26 mouse cellular contexts compared by ENCODE assay signal in genomic region chr11:35468847-35469246, GRCm38 (mm10).
A peak's percentile ranks its signal among the peaks of the same experiment; 100 is the strongest.
DNase-seq lines count a peak whose midpoint lies in the region; ATAC-seq and TF ChIP-seq lines count a peak whose summit lies in the region.
"Had no signal": no experiment of that assay in that cellular context is flagged by ENCODE, and none has a peak within 500 bp of the region (broad histone marks: within the 10 kb centered on the region; RNA-seq: fewer than 3 reads in every experiment).

No protein-coding gene starts in this region.

- H3K4me3 ChIP-seq in hindbrain, embryonic 13.5 days = no peak overlapping the region
- no peak overlapping the region for H3K4me3 ChIP-seq in hindbrain, embryonic 16.5 days (ENCODE audit: low read length)
- no peak overlapping the region for H3K4me3 ChIP-seq in embryonic facial prominence, embryonic 10.5 days
- no peak overlapping the region for H3K4me3 ChIP-seq in hindbrain, postnatal 0 days (ENCODE audit: low read length)
- H3K4me3 ChIP-seq in left cerebral cortex, adult 2 months = no peak overlapping the region
- H3K4me3 ChIP-seq: embryonic facial prominence, embryonic 13.5 days; erythroblast, embryonic 14.5 days; forebrain, embryonic 12.5 days; forebrain, embryonic 15.5 days; heart, embryonic 12.5 days; heart, embryonic 15.5 days; hindbrain, embryonic 15.5 days had no signal

- no peaks in the 10 kb centered on the region for H3K36me3 ChIP-seq in hindbrain, embryonic 13.5 days
- H3K36me3 ChIP-seq in hindbrain, embryonic 16.5 days (ENCODE audit: control insufficient read depth, insufficient read depth, low read length) = no peaks in the 10 kb centered on the region
- H3K36me3 ChIP-seq in embryonic facial prominence, embryonic 10.5 days (replicated peaks) = no peaks in the 10 kb centered on the region
- no peaks in the 10 kb centered on the region for H3K36me3 ChIP-seq in hindbrain, postnatal 0 days (ENCODE audit: insufficient read depth, low read length)
- H3K36me3 ChIP-seq: embryonic facial prominence, embryonic 13.5 days; forebrain, embryonic 12.5 days; forebrain, embryonic 15.5 days; heart, embryonic 12.5 days; heart, embryonic 15.5 days; hindbrain, embryonic 15.5 days had no signal

- no peak overlapping the region for H3K4me2 ChIP-seq in hindbrain, embryonic 13.5 days
- no peak overlapping the region for H3K4me2 ChIP-seq in hindbrain, embryonic 16.5 days (ENCODE audit: low read length)
- H3K4me2 ChIP-seq in hindbrain, postnatal 0 days (ENCODE audit: low read depth, low read length) = no peak overlapping the region
- H3K4me2 ChIP-seq: embryonic facial prominence, embryonic 13.5 days; forebrain, embryonic 12.5 days; forebrain, embryonic 15.5 days; heart, embryonic 12.5 days; heart, embryonic 15.5 days; hindbrain, embryonic 15.5 days had no signal

- intact Hi-C loops in left cerebral cortex, adult 2 months (cut with DNase I) = no loop called here

- H3K4me1 ChIP-seq in hindbrain, embryonic 13.5 days (replicated peaks) = peaks cover 20% of the 10 kb centered on the region
- peaks cover 6% of the 10 kb centered on the region for H3K4me1 ChIP-seq in hindbrain, embryonic 16.5 days (ENCODE audit: control insufficient read depth, insufficient read depth, low read depth, low read length)
- peaks cover 42% of the 10 kb centered on the region for H3K4me1 ChIP-seq in embryonic facial prominence, embryonic 10.5 days
- no peaks in the 10 kb centered on the region for H3K4me1 ChIP-seq in hindbrain, postnatal 0 days (ENCODE audit: insufficient read depth, low read length)
- H3K4me1 ChIP-seq: forebrain, embryonic 15.5 days; heart, embryonic 15.5 days had no signal

- DNase-seq in cerebellum, postnatal 25 days = peak; percentile 20 to 40
- no peak for DNase-seq in embryonic facial prominence, embryonic 10.5 days (ENCODE audit: low spot score)
- peak; percentile 47 for DNase-seq in hindbrain, postnatal 0 days (ENCODE audit: low spot score)
- DNase-seq in layer of hippocampus, adult 9-11 months = no peak
- DNase-seq in left cerebral cortex, adult 2 months (ENCODE audit: extremely low spot score in 1 of 2, low spot score in 2 of 2) = no peak
- DNase-seq: adrenal gland, adult 2 months; adrenal gland, postnatal 14 days; cerebellum, adult 18-20 months; cerebellum, adult 9-11 months; gastrocnemius, postnatal 25 days; heart, adult 18-20 months; heart, postnatal 10 days; heart, postnatal 36 days had no signal

- no peaks in the 10 kb centered on the region for H3K9me3 ChIP-seq in hindbrain, embryonic 13.5 days
- no peaks in the 10 kb centered on the region for H3K9me3 ChIP-seq in hindbrain, embryonic 16.5 days (ENCODE audit: control insufficient read depth, low read length)
- H3K9me3 ChIP-seq in embryonic facial prominence, embryonic 10.5 days = no peaks in the 10 kb centered on the region
- no peaks in the 10 kb centered on the region for H3K9me3 ChIP-seq in hindbrain, postnatal 0 days (ENCODE audit: low read length)
- H3K9me3 ChIP-seq: embryonic facial prominence, embryonic 13.5 days; forebrain, embryonic 12.5 days; forebrain, embryonic 15.5 days; heart, embryonic 12.5 days; heart, embryonic 15.5 days; hindbrain, embryonic 15.5 days had no signal

- ATAC-seq in cerebellum, adult (ENCODE audit: insufficient number of reproducible peaks, low FRiP score, low TSS enrichment) = no peak
- 0 out of 2 replicates have a peak, but pooled peaks have one; percentile 30 for ATAC-seq in hindbrain, embryonic 13.5 days (ENCODE audit: low FRiP score)
- ATAC-seq in hindbrain, embryonic 16.5 days = no peak
- no peak for ATAC-seq in hindbrain, postnatal 0 days
- ATAC-seq: CD4-positive, CD25-positive, alpha-beta regulatory T cell, adult 4 months; forebrain, embryonic 15.5 days; inflammation-experienced regulatory T-cells, adult 6 months; intestine, embryonic 16.5 days had no signal

- H3K27me3 ChIP-seq in hindbrain, embryonic 13.5 days = peaks cover 7% of the 10 kb centered on the region; the same call in 1 of the 2 replicates
- no peaks in the 10 kb centered on the region for H3K27me3 ChIP-seq in hindbrain, embryonic 16.5 days (replicated peaks; ENCODE audit: control insufficient read depth, insufficient read depth, low read length)
- peaks cover 50% of the 10 kb centered on the region for H3K27me3 ChIP-seq in embryonic facial prominence, embryonic 10.5 days (replicated peaks; ENCODE audit: low read depth, poor library complexity, severe bottlenecking)
- no peaks in the 10 kb centered on the region for H3K27me3 ChIP-seq in hindbrain, postnatal 0 days (ENCODE audit: insufficient read depth, low read length)
- H3K27me3 ChIP-seq: embryonic facial prominence, embryonic 13.5 days; heart, embryonic 12.5 days; heart, embryonic 15.5 days; hindbrain, embryonic 15.5 days had no signal

- no peak for TF ChIP-seq CTCF in hindbrain, postnatal 0 days (IDR thresholded peaks at IDR 0.05; ENCODE audit: low read depth)
- no peak for TF ChIP-seq CTCF in left cerebral cortex, adult 2 months (IDR thresholded peaks at IDR 0.05)

- no peak overlapping the region for H3K27ac ChIP-seq in hindbrain, embryonic 13.5 days
- H3K27ac ChIP-seq in hindbrain, embryonic 16.5 days (ENCODE audit: low read depth, low read length) = no peak overlapping the region
- 0 out of 2 replicates have a peak overlapping the region, but pooled peaks have one; percentile 30 for H3K27ac ChIP-seq in embryonic facial prominence, embryonic 10.5 days (replicated peaks)
- no peak overlapping the region for H3K27ac ChIP-seq in hindbrain, postnatal 0 days
- no peak overlapping the region for H3K27ac ChIP-seq in left cerebral cortex, adult 2 months
- H3K27ac ChIP-seq: embryonic facial prominence, embryonic 13.5 days; forebrain, embryonic 12.5 days; forebrain, embryonic 15.5 days; heart, embryonic 15.5 days; hindbrain, embryonic 15.5 days had no signal

- 64% methylated on average over 7 of the region's 7 CpGs for WGBS in hindbrain, embryonic 13.5 days
- 57% methylated on average over 7 of the region's 7 CpGs for WGBS in hindbrain, embryonic 16.5 days
- 89% methylated on average over 7 of the region's 7 CpGs for WGBS in embryonic facial prominence, embryonic 10.5 days
- 43% methylated on average over 7 of the region's 7 CpGs for WGBS in hindbrain, postnatal 0 days

- no peak overlapping the region; the same call in 1 of the 2 replicates for H3K9ac ChIP-seq in hindbrain, embryonic 13.5 days
- H3K9ac ChIP-seq in hindbrain, embryonic 16.5 days (ENCODE audit: low read depth, low read length) = no peak overlapping the region
- H3K9ac ChIP-seq in hindbrain, postnatal 0 days (replicated peaks; ENCODE audit: low read length) = no peak overlapping the region
- H3K9ac ChIP-seq: embryonic facial prominence, embryonic 13.5 days; forebrain, embryonic 12.5 days; forebrain, embryonic 15.5 days; heart, embryonic 12.5 days; heart, embryonic 15.5 days; hindbrain, embryonic 15.5 days had no signal

Comparison
In these comparisons a context has a peak if more than half of its experiments do, and no peak if none do; other contexts are left out.
1. DNase-seq: peak in cerebellum, postnatal 25 days (2 of 2) and hindbrain, postnatal 0 days (single experiment); none in embryonic facial prominence, embryonic 10.5 days (single experiment), layer of hippocampus, adult 9-11 months (single experiment) and left cerebral cortex, adult 2 months (0 of 2).